Mouse (Mus musculus) intestine, postnatal 0 days (tissue): ENCODE measurements at regions not wholly inside any gene's neighbourhood (a gene's known extent, or its start where the extent isn't known, plus 50 kb on each side); places are given as distances from the start of the nearest gene placed in this dataset.

ENCODE experiments used
- ATAC-seq: fragments of 200-750 bp; cut with Nextera tagmentation; 2 replicates; pipeline ENCODE4 v1.8.0; 2017; ENCODE audit warnings: mild to moderate bottlenecking, moderate TSS enrichment, moderate library complexity
- H3K27ac ChIP-seq: fragments of 300-500 bp; sonication (generic); 2 replicates; pipeline ENCODE4 v1.5.1; 2014; ENCODE audit warnings: mild to moderate bottlenecking, low read depth, low read length, moderate library complexity
- H3K27me3 ChIP-seq: fragments of 300-500 bp; sonication (generic); replicated peaks from 2 replicates; pipeline ENCODE4 v1.6.1; 2014; ENCODE audit warnings: low read length, mixed read lengths; ENCODE audit not compliant: control insufficient read depth, insufficient read depth
- H3K36me3 ChIP-seq: fragments of 300-500 bp; sonication (generic); 2 replicates; pipeline ENCODE4 v1.6.1; 2014; ENCODE audit warnings: mild to moderate bottlenecking, moderate library complexity; ENCODE audit not compliant: control insufficient read depth, insufficient read depth
- H3K4me1 ChIP-seq: fragments of 300-500 bp; sonication (generic); replicated peaks from 2 replicates; pipeline ENCODE4 v1.6.1; 2014; ENCODE audit warnings: antibody characterized with exemption, low read length, mixed read lengths; ENCODE audit not compliant: control insufficient read depth, insufficient read depth
- H3K4me2 ChIP-seq: fragments of 300-500 bp; sonication (generic); replicated peaks from 2 replicates; pipeline ENCODE4 v1.6.1; 2014; ENCODE audit warnings: low read depth, mild to moderate bottlenecking, moderate library complexity
- H3K4me3 ChIP-seq: fragments of 300-500 bp; sonication (generic); 2 replicates; pipeline ENCODE4 v1.5.1; 2014; ENCODE audit warnings: low read depth, low read length
- H3K9ac ChIP-seq: fragments of 300-500 bp; sonication (generic); 2 replicates; pipeline ENCODE4 v1.6.1; 2014; ENCODE audit warnings: mild to moderate bottlenecking, low read depth, low read length
- H3K9me3 ChIP-seq: fragments of 300-500 bp; sonication (generic); 2 replicates; pipeline ENCODE4 v1.6.1; 2016; ENCODE audit warnings: mixed run types; ENCODE audit not compliant: control insufficient read depth
- CTCF ChIP-seq: sonication (generic); IDR thresholded peaks from 2 replicates; pipeline ENCODE4 v1.5.1; 2016; ENCODE audit warnings: low read depth, mild to moderate bottlenecking, control low read depth, antibody characterized with exemption, moderate library complexity
- WGBS: fragments of 180-500 bp; shearing (Covaris S2); extraction: QIAGEN DNeasy Blood & Tissue Kit; methylation state at CpG from one replicate; pipeline ENCODE4 v1.1.7; 2014; 5-methylcytosine and 5-hydroxymethylcytosine counted together

DNA sequence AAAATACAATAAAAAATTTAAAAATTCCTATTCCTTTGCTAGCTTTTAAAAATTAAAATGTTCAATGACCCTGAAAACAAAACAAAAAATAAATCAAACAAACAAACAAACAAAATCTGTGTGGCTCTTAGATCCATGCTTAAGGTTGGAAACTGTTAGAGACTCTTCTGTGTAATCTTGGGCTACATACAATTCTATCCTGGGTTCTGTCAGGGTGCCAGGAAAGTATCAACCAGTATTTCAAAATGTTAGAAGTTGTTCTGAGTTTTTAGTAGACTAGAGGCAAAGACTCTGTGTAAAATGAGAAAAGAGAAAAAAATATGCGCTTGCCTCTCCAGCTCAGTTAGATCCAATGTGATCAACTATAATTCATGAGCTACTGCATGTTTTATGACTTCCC lies 91.0 kb downstream of the Kcne4 start:
- no peaks in the 10 kb centered on the region for H3K4me1 ChIP-seq
- 82% methylated on average over 1 of the region's 1 CpGs for WGBS
- H3K36me3 ChIP-seq: no peaks in the 10 kb centered on the region
- no peaks in the 10 kb centered on the region for H3K9me3 ChIP-seq
- TF ChIP-seq CTCF: no peak
- H3K4me3 ChIP-seq: no peak overlapping the region
- H3K9ac ChIP-seq: no peak overlapping the region
- H3K4me2 ChIP-seq: no peak overlapping the region
- H3K27me3 ChIP-seq: no peaks in the 10 kb centered on the region
- no peak for ATAC-seq
- H3K27ac ChIP-seq: no peak overlapping the region

- no peak for TF ChIP-seq CTCF
- ATAC-seq: no peak
- Histone ChIP-seq H3K4me2 (no peak overlapping the region), H3K27ac (no peak overlapping the region), H3K4me1 (no peaks in the 10 kb centered on the region), H3K9ac (no peak overlapping the region), H3K27me3 (no peaks in the 10 kb centered on the region), H3K4me3 (no peak overlapping the region), H3K36me3 (no peaks in the 10 kb centered on the region), H3K9me3 (no peaks in the 10 kb centered on the region)
- WGBS: 36% methylated on average over 5 of the region's 5 CpGs
These were observed 91.4 kb downstream of the Kcne4 start for GRCm38 (mm10) chr1:78907991-78908390.

GRCm38 (mm10) chr1:78913791-78914190 lies 97.2 kb downstream of the Kcne4 start:
- no peak for ATAC-seq
- Histone ChIP-seq H3K4me1 (0 out of 2 replicates have a peak, but pooled peaks cover 4% of the 10 kb centered on the region), H3K27ac (no peak overlapping the region), H3K4me2 (no peak overlapping the region), H3K4me3 (no peak overlapping the region), H3K27me3 (no peaks in the 10 kb centered on the region), H3K9me3 (no peaks in the 10 kb centered on the region), H3K9ac (no peak overlapping the region), H3K36me3 (no peaks in the 10 kb centered on the region)
- no peak for TF ChIP-seq CTCF
- 37% methylated on average over 2 of the region's 2 CpGs for WGBS

- H3K9me3 ChIP-seq: no peaks in the 10 kb centered on the region
- 69% methylated on average over 1 of the region's 1 CpGs for WGBS
- no peak for ATAC-seq
- no peaks in the 10 kb centered on the region for H3K36me3 ChIP-seq
- H3K4me1 ChIP-seq: no peaks in the 10 kb centered on the region
- H3K4me3 ChIP-seq: no peak overlapping the region
- no peak for TF ChIP-seq CTCF
- H3K9ac ChIP-seq: no peak overlapping the region
- no peaks in the 10 kb centered on the region for H3K27me3 ChIP-seq
- H3K4me2 ChIP-seq: no peak overlapping the region
- no peak overlapping the region for H3K27ac ChIP-seq
These were observed 103.3 kb downstream of the Kcne4 start for GRCm38 (mm10) chr1:78919863-78920262.

GRCm38 (mm10) chr1:78929975-78930374 lies 113.4 kb downstream of the Kcne4 start:
- Histone ChIP-seq H3K36me3 (no peaks in the 10 kb centered on the region), H3K9me3 (no peaks in the 10 kb centered on the region), H3K27ac (no peak overlapping the region), H3K4me1 (no peaks in the 10 kb centered on the region), H3K9ac (no peak overlapping the region), H3K4me3 (no peak overlapping the region), H3K4me2 (no peak overlapping the region), H3K27me3 (no peaks in the 10 kb centered on the region)
- ATAC-seq: no peak
- 86% methylated on average over 1 of the region's 1 CpGs for WGBS
- no peak for TF ChIP-seq CTCF

DNA sequence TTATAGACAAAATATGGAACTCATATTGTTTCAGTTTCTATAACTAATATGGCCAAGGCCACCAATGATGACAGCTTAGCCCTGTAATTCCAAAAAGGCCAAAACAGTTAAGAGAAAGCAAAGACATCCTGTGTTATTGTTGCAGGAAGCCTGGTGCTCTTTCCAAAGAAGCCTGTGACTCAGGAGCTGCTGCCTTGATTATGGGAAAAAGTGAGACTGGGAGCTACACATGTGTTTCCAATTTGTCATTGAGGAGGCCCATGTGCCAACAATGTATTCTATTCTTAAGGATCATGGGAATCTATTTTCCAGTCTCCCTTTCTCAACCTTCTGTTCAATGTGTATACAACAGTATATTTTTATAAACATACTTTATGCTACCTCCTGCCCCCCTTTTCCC lies 123.3 kb downstream of the Kcne4 start:
- no peak overlapping the region for H3K4me3 ChIP-seq
- no peaks in the 10 kb centered on the region for H3K9me3 ChIP-seq
- no peak overlapping the region for H3K27ac ChIP-seq
- no peaks in the 10 kb centered on the region for H3K27me3 ChIP-seq
- no peak overlapping the region for H3K4me2 ChIP-seq
- no peak for TF ChIP-seq CTCF
- H3K4me1 ChIP-seq: no peaks in the 10 kb centered on the region
- H3K36me3 ChIP-seq: no peaks in the 10 kb centered on the region
- no peak for ATAC-seq
- no peak overlapping the region for H3K9ac ChIP-seq

GRCm38 (mm10) chr1:78945588-78945987 lies 129.0 kb downstream of the Kcne4 start:
- no peaks in the 10 kb centered on the region for H3K9me3 ChIP-seq
- ATAC-seq: no peak
- H3K4me3 ChIP-seq: no peak overlapping the region
- WGBS: 90% methylated on average over 2 of the region's 2 CpGs
- no peaks in the 10 kb centered on the region for H3K4me1 ChIP-seq
- no peak for TF ChIP-seq CTCF
- H3K27me3 ChIP-seq: no peaks in the 10 kb centered on the region
- H3K9ac ChIP-seq: no peak overlapping the region
- no peak overlapping the region for H3K27ac ChIP-seq
- no peak overlapping the region for H3K4me2 ChIP-seq
- no peaks in the 10 kb centered on the region for H3K36me3 ChIP-seq
